Mouse (Mus musculus): ENCODE data around the gene Twf1. TPM values are rescaled to one million over a fixed set of nuclear protein-coding genes. Genes with fewer than 3 reads are reported as not detected.

The Twf1 gene
- polyA plus RNA-seq, 1 experiment from 2014 or later = 92.4 TPM

DNA sequence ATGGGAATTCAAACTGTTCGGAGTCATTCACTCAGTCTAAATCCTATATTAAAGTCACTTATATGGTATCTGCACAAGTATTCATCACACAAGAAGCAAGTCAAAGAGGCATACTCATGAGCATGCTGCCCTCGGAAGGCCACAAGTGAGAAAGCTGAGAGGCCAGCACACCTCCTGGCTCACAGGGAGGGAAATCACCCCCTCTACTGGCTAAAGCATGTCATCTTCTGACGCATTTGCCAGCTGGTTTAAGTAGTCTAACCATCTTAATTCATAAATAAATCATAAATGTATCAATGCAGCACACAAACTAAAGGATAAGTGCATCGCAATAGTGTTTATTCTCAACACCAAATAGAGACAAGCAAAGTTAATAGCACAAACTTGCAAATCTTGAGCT is 5.0 kb downstream of the Twf1 start:
- TF ChIP-seq CTCF (IDR thresholded peaks at IDR 0.05; ENCODE audit: low read depth) (peak; percentile 70), EP300 (optimal IDR thresholded peaks at IDR 0.05) (no peak)
- no peaks in the 10 kb centered on the region for H3K9me3 ChIP-seq (ENCODE audit: control insufficient read depth, low read length)
- no peak overlapping the region for H3K9ac ChIP-seq (ENCODE audit: low read length)
- no peak overlapping the region for H3K4me3 ChIP-seq (ENCODE audit: low read depth, low read length)
- DNase-seq (ENCODE audit: low spot score) (peak; percentile 33), ATAC-seq (ENCODE audit: low FRiP score, low TSS enrichment) (no peak)
- H3K36me3 ChIP-seq (ENCODE audit: control insufficient read depth, insufficient read depth, low read length) = peaks cover 30% of the 10 kb centered on the region
- 80% methylated on average over 4 of the region's 4 CpGs for WGBS
- no peak overlapping the region for H3K4me2 ChIP-seq (replicated peaks; ENCODE audit: low read depth)
- no peak overlapping the region for H3K27ac ChIP-seq (replicated peaks)
- no peaks in the 10 kb centered on the region for H3K27me3 ChIP-seq (ENCODE audit: control insufficient read depth, insufficient read depth, low read length)
- H3K4me1 ChIP-seq (replicated peaks; ENCODE audit: control insufficient read depth, insufficient read depth) = no peaks in the 10 kb centered on the region

DNA sequence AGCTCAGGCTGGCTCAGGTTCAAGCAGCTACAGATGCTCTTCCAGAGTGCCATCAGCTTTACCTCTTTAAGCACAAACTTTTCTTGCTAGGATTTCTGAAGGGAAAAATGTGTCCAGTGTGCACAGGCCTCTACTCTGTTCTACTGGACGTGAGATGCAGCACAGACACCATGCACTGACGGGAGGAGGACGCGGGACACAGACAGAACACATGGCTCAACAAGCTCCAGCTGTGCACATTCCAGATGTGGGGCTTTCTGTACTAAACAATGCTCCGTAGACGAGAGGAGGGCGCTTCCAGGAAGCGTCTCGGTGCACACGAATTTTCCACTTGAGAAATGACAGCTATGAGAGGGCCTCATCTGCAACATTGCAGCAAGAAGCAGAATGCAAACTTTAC is 6.5 kb downstream of the Twf1 start:
- Histone ChIP-seq H3K4me2 (replicated peaks; ENCODE audit: low read depth) (no peak overlapping the region), H3K9me3 (ENCODE audit: control insufficient read depth, low read length) (no peaks in the 10 kb centered on the region), H3K36me3 (ENCODE audit: control insufficient read depth, insufficient read depth, low read length) (peaks cover 34% of the 10 kb centered on the region), H3K27me3 (ENCODE audit: control insufficient read depth, insufficient read depth, low read length) (no peaks in the 10 kb centered on the region), H3K4me3 (ENCODE audit: low read depth, low read length) (no peak overlapping the region), H3K27ac (replicated peaks) (no peak overlapping the region), H3K9ac (ENCODE audit: low read length) (no peak overlapping the region), H3K4me1 (replicated peaks; ENCODE audit: control insufficient read depth, insufficient read depth) (no peaks in the 10 kb centered on the region)
- 58% methylated on average over 10 of the region's 10 CpGs for WGBS
- DNase-seq (ENCODE audit: low spot score) = no peak
- TF ChIP-seq EP300 (optimal IDR thresholded peaks at IDR 0.05) = no peak
- TF ChIP-seq CTCF (IDR thresholded peaks at IDR 0.05; ENCODE audit: low read depth) = no peak
- no peak; the same call in 1 of the 2 replicates for ATAC-seq (ENCODE audit: low FRiP score, low TSS enrichment)

DNA sequence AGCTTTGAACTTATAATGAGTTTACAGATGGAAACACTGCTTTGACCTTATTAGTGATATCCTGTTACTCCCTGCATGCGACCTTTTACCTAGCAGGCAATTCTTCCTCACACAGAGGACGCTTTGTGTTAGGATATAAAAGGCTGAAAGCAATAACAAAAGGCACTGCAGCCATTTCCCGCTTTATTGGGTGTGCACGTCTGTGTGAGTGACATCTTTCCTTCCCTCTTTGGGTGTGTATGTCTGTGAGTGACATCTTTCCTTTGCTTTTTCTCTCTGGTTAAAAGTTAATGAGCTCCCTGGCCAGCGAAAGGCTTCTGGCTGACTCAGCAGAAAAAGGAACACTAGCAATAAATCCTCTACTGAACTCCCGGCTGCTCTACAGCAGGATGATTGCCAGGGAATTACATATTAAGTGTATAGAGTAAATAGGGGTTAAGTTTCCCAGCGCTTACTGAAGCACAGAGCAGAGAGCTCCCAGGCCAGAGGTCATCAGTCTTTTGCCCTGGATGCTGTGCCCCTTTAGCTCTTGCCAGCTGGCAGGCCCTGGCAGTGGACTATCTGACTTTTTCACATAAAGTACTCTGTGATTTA is 7.6 kb downstream of the Twf1 start:
- Histone ChIP-seq H3K9me3 (ENCODE audit: control insufficient read depth, low read length) (no peaks in the 10 kb centered on the region), H3K4me3 (ENCODE audit: low read depth, low read length) (no peak overlapping the region), H3K27me3 (ENCODE audit: control insufficient read depth, insufficient read depth, low read length) (no peaks in the 10 kb centered on the region), H3K4me2 (replicated peaks; ENCODE audit: low read depth) (no peak overlapping the region), H3K9ac (ENCODE audit: low read length) (no peak overlapping the region), H3K4me1 (replicated peaks; ENCODE audit: control insufficient read depth, insufficient read depth) (no peaks in the 10 kb centered on the region), H3K36me3 (ENCODE audit: control insufficient read depth, insufficient read depth, low read length) (peaks cover 34% of the 10 kb centered on the region), H3K27ac (replicated peaks) (no peak overlapping the region)
- DNase-seq (ENCODE audit: low spot score) = no peak
- ATAC-seq (ENCODE audit: low FRiP score, low TSS enrichment) = no peak
- TF ChIP-seq CTCF (IDR thresholded peaks at IDR 0.05; ENCODE audit: low read depth) (no peak), EP300 (optimal IDR thresholded peaks at IDR 0.05) (no peak)
- WGBS = 53% methylated on average over 7 of the region's 7 CpGs

DNA sequence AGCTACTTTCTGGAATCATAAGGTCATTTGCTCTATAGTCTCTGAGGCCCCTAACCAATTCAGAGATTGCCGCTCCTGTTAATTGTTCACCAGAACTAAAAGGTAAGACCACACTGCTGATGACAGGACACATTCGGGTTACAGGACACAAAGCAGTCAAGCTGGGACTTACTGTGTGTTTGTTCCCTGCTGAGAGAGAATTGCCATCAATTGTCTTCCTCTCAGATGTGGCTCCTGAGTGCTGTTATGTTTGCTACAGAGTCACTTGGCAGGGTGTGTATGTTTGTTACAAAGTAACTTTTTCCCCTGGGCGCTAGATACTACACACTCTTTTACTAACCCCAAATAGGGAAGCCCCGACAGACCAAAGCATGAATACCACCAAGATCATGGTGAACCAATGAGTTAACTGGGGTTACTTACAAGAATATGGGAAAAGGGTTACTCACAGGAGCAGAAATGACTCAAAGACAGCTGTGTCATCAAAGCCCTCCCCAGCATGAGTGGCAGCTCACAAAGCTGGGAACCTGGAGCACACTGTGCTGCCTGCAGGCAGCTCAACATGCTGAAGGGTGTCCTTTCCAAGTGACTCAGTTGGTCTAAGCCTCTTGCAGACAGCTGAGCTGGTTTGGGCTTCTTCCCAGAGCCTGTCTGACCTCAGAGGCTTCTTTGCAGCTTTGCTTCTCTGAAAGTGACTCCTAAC is 15.0 kb downstream of the Twf1 start:
- 66% methylated on average over 4 of the region's 4 CpGs for WGBS
- Histone ChIP-seq H3K9me3 (ENCODE audit: control insufficient read depth, low read length) (no peaks in the 10 kb centered on the region), H3K4me2 (replicated peaks; ENCODE audit: low read depth) (no peak overlapping the region), H3K27me3 (ENCODE audit: control insufficient read depth, insufficient read depth, low read length) (no peaks in the 10 kb centered on the region), H3K4me1 (replicated peaks; ENCODE audit: control insufficient read depth, insufficient read depth) (no peaks in the 10 kb centered on the region), H3K36me3 (ENCODE audit: control insufficient read depth, insufficient read depth, low read length) (peaks cover 4% of the 10 kb centered on the region; the same call in 1 of the 2 replicates), H3K4me3 (ENCODE audit: low read depth, low read length) (no peak overlapping the region), H3K9ac (ENCODE audit: low read length) (no peak overlapping the region), H3K27ac (replicated peaks) (no peak overlapping the region)
- TF ChIP-seq EP300 (optimal IDR thresholded peaks at IDR 0.05) (no peak), CTCF (IDR thresholded peaks at IDR 0.05; ENCODE audit: low read depth) (no peak)
- no peak for ATAC-seq (ENCODE audit: low FRiP score, low TSS enrichment)
- DNase-seq (ENCODE audit: low spot score) = no peak

DNA sequence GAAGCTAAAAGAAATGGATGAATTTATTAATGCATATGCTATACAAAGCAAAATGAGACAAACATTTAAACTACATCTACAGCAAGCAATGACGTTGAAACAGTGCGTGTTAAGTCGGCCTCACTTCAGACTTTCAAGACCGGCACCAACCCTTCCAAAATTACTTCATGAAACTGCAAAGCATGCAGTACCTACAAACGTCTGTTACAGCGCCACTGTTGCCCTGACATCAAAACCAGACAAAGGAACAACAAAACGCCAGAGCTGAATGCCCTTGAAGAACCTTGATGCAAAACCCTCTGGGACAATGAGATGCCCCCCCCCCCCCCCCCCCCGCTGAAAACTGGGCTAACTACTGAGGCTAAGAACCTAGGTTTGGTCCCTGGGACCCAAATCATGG is 16.9 kb downstream of the Twf1 start:
- DNase-seq (ENCODE audit: low spot score) (no peak), ATAC-seq (ENCODE audit: low FRiP score, low TSS enrichment) (no peak)
- H3K27me3 ChIP-seq (ENCODE audit: control insufficient read depth, insufficient read depth, low read length) = no peaks in the 10 kb centered on the region
- H3K4me1 ChIP-seq (replicated peaks; ENCODE audit: control insufficient read depth, insufficient read depth) = no peaks in the 10 kb centered on the region
- H3K4me3 ChIP-seq (ENCODE audit: low read depth, low read length) = no peak overlapping the region
- 71% methylated on average over 8 of the region's 8 CpGs for WGBS
- TF ChIP-seq CTCF (IDR thresholded peaks at IDR 0.05; ENCODE audit: low read depth) (no peak), EP300 (optimal IDR thresholded peaks at IDR 0.05) (no peak)
- no peaks in the 10 kb centered on the region for H3K36me3 ChIP-seq (ENCODE audit: control insufficient read depth, insufficient read depth, low read length)
- H3K9ac ChIP-seq (ENCODE audit: low read length) = no peak overlapping the region
- H3K27ac ChIP-seq (replicated peaks) = no peak overlapping the region
- no peaks in the 10 kb centered on the region for H3K9me3 ChIP-seq (ENCODE audit: control insufficient read depth, low read length)
- no peak overlapping the region for H3K4me2 ChIP-seq (replicated peaks; ENCODE audit: low read depth)

DNA sequence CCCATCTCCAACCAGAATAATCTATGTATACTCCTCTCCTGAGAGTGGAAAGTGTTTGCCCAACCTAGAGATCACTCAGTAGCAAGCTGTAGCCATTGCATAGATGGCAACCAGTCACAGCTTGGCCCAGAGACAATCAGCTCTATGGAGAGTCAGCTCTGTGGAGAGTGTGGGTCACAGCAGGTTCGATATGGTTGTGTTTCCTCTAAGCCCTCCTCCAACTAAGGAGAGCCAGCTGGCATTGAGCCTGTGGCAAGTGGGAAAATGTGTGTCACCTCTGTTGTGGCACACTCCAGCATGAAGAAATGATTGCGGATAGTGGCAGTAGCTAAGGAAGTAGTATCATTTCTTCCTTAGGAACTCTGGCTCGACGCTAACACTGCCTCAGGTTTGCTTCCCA is 18.2 kb downstream of the Twf1 start:
- DNase-seq (ENCODE audit: low spot score) = no peak
- WGBS = 59% methylated on average over 4 of the region's 4 CpGs
- no peak overlapping the region for H3K27ac ChIP-seq (replicated peaks)
- no peak overlapping the region for H3K4me2 ChIP-seq (replicated peaks; ENCODE audit: low read depth)
- H3K9ac ChIP-seq (ENCODE audit: low read length) = no peak overlapping the region
- no peaks in the 10 kb centered on the region for H3K4me1 ChIP-seq (replicated peaks; ENCODE audit: control insufficient read depth, insufficient read depth)
- H3K27me3 ChIP-seq (ENCODE audit: control insufficient read depth, insufficient read depth, low read length) = no peaks in the 10 kb centered on the region
- ATAC-seq (ENCODE audit: low FRiP score, low TSS enrichment) = no peak
- H3K4me3 ChIP-seq (ENCODE audit: low read depth, low read length) = no peak overlapping the region
- H3K9me3 ChIP-seq (ENCODE audit: control insufficient read depth, low read length) = no peaks in the 10 kb centered on the region
- no peaks in the 10 kb centered on the region for H3K36me3 ChIP-seq (ENCODE audit: control insufficient read depth, insufficient read depth, low read length)
- TF ChIP-seq CTCF (IDR thresholded peaks at IDR 0.05; ENCODE audit: low read depth) (no peak), EP300 (optimal IDR thresholded peaks at IDR 0.05) (no peak)
